Mouse (Mus musculus) stomach, postnatal 0 days (tissue): Measurements from ENCODE around the gene Nexmif.

Source experiments
- CTCF ChIP-seq: IDR thresholded peaks from 2 replicates; pipeline ENCODE4 v1.5.1; 2016; ENCODE audit warnings: antibody characterized with exemption, low read depth, mild to moderate bottlenecking, moderate library complexity
- EP300 ChIP-seq: optimal IDR thresholded peaks from 2 replicates; pipeline ENCODE3; 2016; ENCODE audit warnings: antibody characterized with exemption

GRCm38 (mm10) chrX:104201592-104202139 lies 681 bp upstream of the Nexmif start:
- TF ChIP-seq CTCF: no peak
- no peak for TF ChIP-seq EP300
